Mouse (Mus musculus) naive thymus-derived CD4-positive, alpha-beta T cell, adult 2 months (primary cell): ENCODE measurements around the gene Esp31.

Experiments used
- DNase-seq: peaks from one replicate; pipeline ENCODE4 v3.0.0-alpha.2; 2011; ENCODE audit warnings: low read depth

Esp31 gene

GRCm38 (mm10) chr17:38639147-38639546 lies at the start of gene Esp31:
TSS of gene Esp31 (plus strand) at chr17:38639447.
- no peak for DNase-seq
